Mouse (Mus musculus): ENCODE measurements at regions not wholly inside any gene's neighbourhood (a gene's known extent, or its start where the extent isn't known, plus 50 kb on each side); places are given as distances from the start of the nearest gene placed in this dataset.

GRCm38 (mm10) chr6:7476907-7477306 is 77.8 kb upstream of the Tac1 start:
- TF ChIP-seq CTCF (IDR thresholded peaks at IDR 0.05), result no peak
- TF ChIP-seq EP300 (IDR thresholded peaks at IDR 0.05), result no peak
